Mouse (Mus musculus): ENCODE results near the gene Kcnt1.

DNA sequence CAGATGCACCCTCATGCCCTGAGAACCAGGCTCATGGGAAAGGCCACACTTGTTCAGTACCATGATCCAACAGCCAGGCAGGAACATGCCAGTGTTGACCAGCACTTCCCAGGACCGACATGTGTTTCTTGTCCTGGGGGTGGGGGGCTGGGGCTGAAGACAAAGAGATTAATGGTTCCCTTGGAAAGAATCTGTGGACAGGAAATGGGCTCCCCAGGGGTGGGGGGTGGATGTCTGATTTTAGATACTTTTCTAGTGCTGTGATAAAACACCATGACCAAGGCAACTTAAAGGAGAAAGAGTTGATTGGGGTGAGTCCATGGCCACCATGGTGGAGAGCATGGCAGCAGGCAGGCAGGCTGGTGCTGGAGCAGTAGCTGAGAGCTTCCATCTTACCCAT is 18.7 kb downstream of the Kcnt1 start:
- no peak for TF ChIP-seq CTCF (conservative IDR thresholded peaks at IDR 0.05; ENCODE audit: low read length)
- TF ChIP-seq POU5F1 (IDR thresholded peaks at IDR 0.05; ENCODE audit: borderline replicate concordance, low read length) = no peak
